Mouse (Mus musculus): ENCODE results near the gene Fkbp11. TPM values are rescaled to one million over a fixed set of nuclear protein-coding genes. Genes with fewer than 3 reads are reported as not detected.
A peak's percentile ranks its signal among the peaks of the same experiment; 100 is the strongest.

Gene Fkbp11
- total RNA-seq, 2 experiments from 2014 or later = 1.0 to 1.2 TPM

GRCm38 (mm10) chr15:98704312-98704711 is 23.7 kb downstream of the Fkbp11 start:
- no peak for ATAC-seq (replicated peaks; ENCODE audit: low FRiP score, poor library complexity, severe bottlenecking)

DNA sequence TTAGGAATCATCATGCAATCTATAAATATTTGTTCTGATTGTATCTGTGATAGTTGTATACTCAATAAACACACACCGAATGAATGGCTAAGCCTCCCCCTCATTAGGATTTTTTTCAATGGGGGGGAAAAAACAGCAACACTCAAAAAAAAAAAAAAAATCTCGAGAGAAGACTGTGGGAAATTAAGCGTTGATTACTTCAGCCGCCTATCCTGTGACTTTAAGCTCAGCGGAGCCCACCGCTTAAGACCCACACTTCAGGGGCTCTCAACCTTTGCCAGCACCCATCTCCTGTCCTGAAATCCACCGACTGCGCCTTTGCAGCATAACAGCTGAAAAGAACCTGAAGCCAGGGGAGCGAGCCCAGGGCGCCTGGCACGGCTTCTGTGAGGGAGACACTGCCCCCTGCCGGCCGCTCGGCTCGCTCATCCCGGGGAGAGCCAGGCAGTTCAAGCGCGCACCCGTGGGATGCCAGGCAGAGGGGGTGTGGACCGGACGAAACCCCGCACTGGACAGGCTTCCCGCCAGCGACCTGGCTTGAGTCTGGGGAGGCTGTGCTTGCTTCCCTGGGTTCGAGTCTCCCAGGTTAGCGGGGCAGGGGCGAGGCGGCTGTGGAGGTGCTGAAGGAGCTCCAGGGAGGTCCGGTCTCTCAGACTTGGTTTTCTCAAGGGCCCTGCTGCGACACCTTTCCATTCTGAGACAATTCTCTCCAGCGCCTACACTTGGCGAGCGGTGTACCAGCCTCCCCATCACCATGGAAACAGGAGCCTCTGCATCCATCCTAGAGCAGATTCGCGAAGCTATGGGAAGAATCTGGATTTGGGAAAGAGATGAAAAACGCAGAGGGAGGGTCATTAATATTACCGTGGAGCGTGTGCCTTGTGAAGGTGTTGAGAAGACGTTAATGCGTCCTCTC is 28.6 kb downstream of the Fkbp11 start:
- ATAC-seq (replicated peaks; ENCODE audit: low FRiP score, poor library complexity, severe bottlenecking) = peak; percentile 88

GRCm38 (mm10) chr15:98696216-98696615 is 31.8 kb downstream of the Fkbp11 start:
- ATAC-seq (replicated peaks; ENCODE audit: low FRiP score, poor library complexity, severe bottlenecking) = no peak

GRCm38 (mm10) chr15:98695726-98696125 is 32.3 kb downstream of the Fkbp11 start:
- ATAC-seq (replicated peaks; ENCODE audit: low FRiP score, poor library complexity, severe bottlenecking) = no peak

- ATAC-seq (replicated peaks; ENCODE audit: low FRiP score, poor library complexity, severe bottlenecking) = no peak
Observed at GRCm38 (mm10) chr15:98692171-98692715, 35.8 kb downstream of the Fkbp11 start.

DNA sequence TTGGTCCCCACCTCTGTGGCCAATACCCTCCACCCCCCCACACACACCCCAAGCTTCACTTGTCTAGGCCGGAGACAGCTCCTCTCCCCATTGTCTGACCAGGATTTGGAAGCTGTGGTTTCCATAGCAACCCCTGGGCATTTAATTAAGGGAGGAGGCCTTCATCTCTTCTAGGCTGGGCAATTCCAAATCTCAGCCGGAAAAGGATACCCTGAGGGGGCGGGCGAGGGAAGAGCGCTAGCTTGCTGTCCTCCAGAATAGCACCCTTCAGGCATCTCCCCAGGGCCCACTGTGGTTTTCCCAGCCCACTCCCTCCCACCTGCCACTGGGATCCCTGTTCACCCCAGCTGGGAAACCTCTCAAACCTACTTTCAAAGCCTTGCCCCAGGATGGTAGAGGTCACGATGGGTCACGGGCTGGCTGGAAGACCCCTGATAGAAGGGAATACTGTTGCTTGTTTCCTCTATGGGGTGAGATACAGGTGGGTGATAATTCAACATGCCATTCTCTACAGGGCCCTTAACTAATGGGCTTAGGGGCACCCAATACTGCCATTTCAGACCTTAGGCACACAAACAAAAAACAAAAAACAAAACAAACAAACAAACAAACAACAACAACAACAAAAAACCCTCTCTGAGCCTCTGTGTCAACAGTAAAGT is 36.4 kb downstream of the Fkbp11 start:
- ATAC-seq (replicated peaks; ENCODE audit: low FRiP score, poor library complexity, severe bottlenecking) = no peak

DNA sequence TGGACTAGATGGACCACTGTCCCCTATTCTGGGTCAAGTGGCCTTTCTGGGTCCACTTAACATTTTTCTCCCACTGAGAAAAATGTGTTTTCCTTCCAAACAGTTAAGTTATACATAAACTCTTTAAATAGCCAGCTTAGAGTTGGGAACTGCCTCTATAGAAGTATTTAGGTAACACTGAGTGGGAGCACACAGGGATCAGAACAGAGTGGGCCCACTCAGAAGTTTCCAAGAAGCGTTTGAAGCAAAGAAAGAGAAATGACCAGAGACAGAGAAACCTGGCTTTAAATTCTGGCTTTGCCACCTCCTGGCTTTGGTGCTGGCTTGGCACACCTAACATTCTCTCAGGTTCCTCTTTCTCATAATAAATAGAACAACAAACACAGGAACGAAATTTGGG is 38.3 kb downstream of the Fkbp11 start:
- no peak for ATAC-seq (replicated peaks; ENCODE audit: low FRiP score, poor library complexity, severe bottlenecking)

- ATAC-seq (replicated peaks; ENCODE audit: low FRiP score, poor library complexity, severe bottlenecking) = no peak
Observed at GRCm38 (mm10) chr15:98685926-98686325, 42.1 kb downstream of the Fkbp11 start.

GRCm38 (mm10) chr15:98683746-98684145 is 44.3 kb downstream of the Fkbp11 start:
- ATAC-seq (replicated peaks; ENCODE audit: low FRiP score, poor library complexity, severe bottlenecking) = no peak

DNA sequence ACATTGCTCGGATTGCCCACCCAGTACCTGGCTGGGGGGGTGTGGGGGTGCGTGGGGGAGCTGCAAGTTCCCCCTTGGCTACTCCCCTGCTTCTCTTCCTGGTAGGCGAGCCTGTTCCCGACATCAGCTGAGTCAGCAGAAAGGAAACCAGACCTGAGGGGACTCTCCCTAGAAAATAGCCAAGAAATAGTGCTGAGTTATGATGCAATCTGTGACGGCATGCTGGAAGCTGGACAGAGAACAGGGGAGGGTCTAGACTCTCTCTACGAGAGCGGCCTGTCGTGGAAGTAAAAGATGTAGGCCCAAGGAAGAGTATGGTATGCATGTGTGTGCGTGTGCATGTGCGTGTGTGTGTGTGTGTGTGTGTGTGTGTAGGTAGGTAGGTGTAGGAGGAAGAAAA is 44.8 kb downstream of the Fkbp11 start:
- no peak for ATAC-seq (replicated peaks; ENCODE audit: low FRiP score, poor library complexity, severe bottlenecking)

- ATAC-seq (replicated peaks; ENCODE audit: low FRiP score, poor library complexity, severe bottlenecking) = no peak
Observed at GRCm38 (mm10) chr15:98681633-98682032, 46.4 kb downstream of the Fkbp11 start.

- ATAC-seq (replicated peaks; ENCODE audit: low FRiP score, poor library complexity, severe bottlenecking) = no peak
Observed at GRCm38 (mm10) chr15:98680660-98681059, 47.3 kb downstream of the Fkbp11 start.

GRCm38 (mm10) chr15:98677977-98678376 is 50.0 kb downstream of the Fkbp11 start:
- no peak for ATAC-seq (replicated peaks; ENCODE audit: low FRiP score, poor library complexity, severe bottlenecking)

- ATAC-seq (replicated peaks; ENCODE audit: low FRiP score, poor library complexity, severe bottlenecking) = peak; percentile 62
Observed at GRCm38 (mm10) chr15:98676940-98677728, 50.9 kb downstream of the Fkbp11 start, which contains the start of gene Rnd1. Rnd1 (minus strand) TSS chr15:98677461.

DNA sequence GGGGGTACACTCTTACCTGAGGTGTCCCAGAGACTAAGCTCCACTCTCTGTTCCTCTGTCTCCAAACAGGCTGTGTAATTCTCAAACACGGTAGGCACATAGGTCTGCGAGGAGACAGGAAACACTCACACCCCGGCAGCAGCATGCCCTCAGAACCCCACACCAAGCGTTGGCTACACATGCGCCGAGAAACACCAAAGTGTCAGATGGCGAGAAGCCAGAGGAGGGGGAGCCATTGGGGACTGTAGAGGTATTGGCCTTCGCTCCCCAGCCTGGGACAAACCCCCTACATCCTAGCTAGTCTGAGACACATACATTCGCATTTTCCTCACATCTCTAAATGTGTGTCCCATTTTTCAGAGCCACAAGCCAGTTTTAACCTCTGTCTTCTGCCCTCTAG is 51.5 kb downstream of the Fkbp11 start:
- ATAC-seq (replicated peaks; ENCODE audit: low FRiP score, poor library complexity, severe bottlenecking) = no peak

DNA sequence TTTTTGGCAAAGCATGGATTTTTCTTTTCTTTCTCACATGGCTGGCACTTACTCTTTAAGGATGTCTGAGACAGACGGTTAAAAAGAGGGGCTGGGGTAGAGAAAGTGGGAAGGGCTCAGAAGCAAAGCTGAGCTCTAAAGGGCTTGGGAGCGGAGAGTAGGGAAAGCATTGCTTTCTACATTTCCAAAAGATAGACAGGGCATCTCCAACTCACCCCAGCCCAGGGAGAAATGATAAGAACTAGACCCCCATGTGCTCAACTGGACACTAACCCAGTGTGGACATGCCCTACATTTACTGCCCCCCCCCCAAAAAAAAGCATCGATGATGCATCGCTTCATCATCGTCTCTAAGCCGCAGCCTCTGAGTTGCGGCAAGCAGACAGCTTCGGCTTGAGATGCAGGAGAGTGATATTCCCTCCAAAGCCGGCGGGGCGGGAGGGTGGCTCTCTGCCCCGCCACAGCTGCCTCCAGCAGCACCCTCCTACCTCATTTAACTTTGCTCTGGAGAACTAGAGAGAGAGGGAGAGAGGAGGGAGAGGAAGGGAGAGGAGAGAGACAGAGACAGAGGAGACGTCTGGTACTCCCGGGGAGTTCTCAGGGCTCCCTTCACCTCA is 52.3 kb downstream of the Fkbp11 start:
- no peak for ATAC-seq (replicated peaks; ENCODE audit: low FRiP score, poor library complexity, severe bottlenecking)

GRCm38 (mm10) chr15:98674994-98675545 is 52.9 kb downstream of the Fkbp11 start:
- ATAC-seq (replicated peaks; ENCODE audit: low FRiP score, poor library complexity, severe bottlenecking) = no peak

Measured in erythroblast, adult 5-6 weeks (primary cell).